ENCODE assay signal across 16 mouse cellular contexts in genomic region chr12:92723022-92723421, GRCm38 (mm10).
DNase-seq lines count a peak whose midpoint lies in the region.
"Had no signal": no experiment of that assay in that cellular context is flagged by ENCODE, and none has a peak within 500 bp of the region (broad histone marks: within the 10 kb centered on the region; RNA-seq: fewer than 3 reads in every experiment).

No protein-coding gene starts in this region.

- DNase-seq in frontal cortex, adult 2 months (ENCODE audit: extremely low spot score in 1 of 2, low spot score in 1 of 2) = peak; percentile 3 to 37
- DNase-seq in frontal cortex, postnatal 14 days (ENCODE audit: low spot score in 2 of 2) = no peak
- DNase-seq in right cerebral cortex, adult 18-20 months = peak; percentile 14
- DNase-seq in right cerebral cortex, postnatal 4 days = no peak
- peak; percentile 45 for DNase-seq in brain, adult 2 months (ENCODE audit: low read depth, low spot score)
- DNase-seq in telencephalon, adult 2 months (ENCODE audit: low read depth, low spot score) = peak; percentile 35
- DNase-seq in c-Kit-positive CD71-positive TER-119-positive erythroid progenitor cells, embryonic 14.5 days (ENCODE audit: low spot score) = no peak
- DNase-seq: adrenal gland, adult 8-10 months; adrenal gland, postnatal 14 days; adrenal gland, postnatal 36 days; cerebellum, adult 11-12 months; cerebellum, adult 2 months; cerebellum, adult 9-10 months; cerebellum, postnatal 10 days; cerebellum, postnatal 25 days; forebrain, postnatal 0 days had no signal

Comparison
In these comparisons a context has a peak if more than half of its experiments do, and no peak if none do; other contexts are left out.
1. DNase-seq: peak in frontal cortex, adult 2 months (2 of 2), right cerebral cortex, adult 18-20 months (single experiment), brain, adult 2 months (single experiment) and telencephalon, adult 2 months (single experiment); none in frontal cortex, postnatal 14 days (0 of 2), right cerebral cortex, postnatal 4 days (single experiment) and c-Kit-positive CD71-positive TER-119-positive erythroid progenitor cells, embryonic 14.5 days (single experiment).